Mouse (Mus musculus) hindbrain, embryonic 14.5 days (tissue): ENCODE data around the gene Ppih. TPM values are rescaled to one million over a fixed set of nuclear protein-coding genes. Genes with fewer than 3 reads are reported as not detected.

Experiments
- ATAC-seq: fragments of 200-750 bp; cut with Nextera tagmentation; 2 replicates; pipeline ENCODE4 v1.8.0; 2017; ENCODE audit warnings: moderate number of reproducible peaks, mild to moderate bottlenecking, moderate TSS enrichment, moderate library complexity; ENCODE audit not compliant: low FRiP score
- DNase-seq: peaks from one replicate; pipeline ENCODE4 v3.0.0-alpha.2; 2015; ENCODE audit warnings: low spot score
- H3K27ac ChIP-seq: fragments of 300-500 bp; sonication (generic); 2 replicates; pipeline ENCODE4 v1.5.1; 2014; ENCODE audit warnings: mild to moderate bottlenecking, moderate library complexity
- H3K27me3 ChIP-seq: fragments of 300-500 bp; sonication (generic); 2 replicates; pipeline ENCODE4 v1.6.1; 2014; ENCODE audit warnings: mild to moderate bottlenecking, low read length, mixed read lengths; ENCODE audit not compliant: control insufficient read depth, insufficient read depth
- H3K36me3 ChIP-seq: fragments of 300-500 bp; sonication (generic); replicated peaks from 2 replicates; pipeline ENCODE4 v1.6.1; 2014; ENCODE audit not compliant: control insufficient read depth, insufficient read depth
- H3K4me1 ChIP-seq: fragments of 300-500 bp; sonication (generic); replicated peaks from 2 replicates; pipeline ENCODE4 v1.6.1; 2014; ENCODE audit warnings: antibody characterized with exemption, low read length, mixed read lengths; ENCODE audit not compliant: control insufficient read depth, insufficient read depth
- H3K4me2 ChIP-seq: fragments of 300-500 bp; sonication (generic); replicated peaks from 2 replicates; pipeline ENCODE4 v1.6.1; 2014; ENCODE audit warnings: mild to moderate bottlenecking, moderate library complexity
- H3K4me3 ChIP-seq: fragments of 300-500 bp; sonication (generic); replicated peaks from 2 replicates; pipeline ENCODE4 v1.5.1; 2014; ENCODE audit warnings: mild to moderate bottlenecking, low read length
- H3K9ac ChIP-seq: fragments of 300-500 bp; sonication (generic); 2 replicates; pipeline ENCODE4 v1.6.1; 2014
- H3K9me3 ChIP-seq: fragments of 300-500 bp; sonication (generic); 2 replicates; pipeline ENCODE4 v1.6.1; 2016; ENCODE audit warnings: low read length; ENCODE audit not compliant: control insufficient read depth
- WGBS: fragments of 180-500 bp; shearing (Covaris S2); extraction: QIAGEN DNeasy Blood & Tissue Kit; methylation state at CpG from one replicate; pipeline ENCODE4 v1.1.7; 2014; 5-methylcytosine and 5-hydroxymethylcytosine counted together
- polyA plus RNA-seq: library from polyadenylated mRNA; unstranded; fragments of >200 nt; fragmentation: Nextera tagmentation; extraction: Ambion mirVana; gene quantifications from 2 replicates; pipeline ENCODE4 v1.2.1, GENCODE M21; 2014

Gene Ppih
- polyA plus RNA-seq, 1 experiment from 2014 or later: 50.1 TPM

DNA sequence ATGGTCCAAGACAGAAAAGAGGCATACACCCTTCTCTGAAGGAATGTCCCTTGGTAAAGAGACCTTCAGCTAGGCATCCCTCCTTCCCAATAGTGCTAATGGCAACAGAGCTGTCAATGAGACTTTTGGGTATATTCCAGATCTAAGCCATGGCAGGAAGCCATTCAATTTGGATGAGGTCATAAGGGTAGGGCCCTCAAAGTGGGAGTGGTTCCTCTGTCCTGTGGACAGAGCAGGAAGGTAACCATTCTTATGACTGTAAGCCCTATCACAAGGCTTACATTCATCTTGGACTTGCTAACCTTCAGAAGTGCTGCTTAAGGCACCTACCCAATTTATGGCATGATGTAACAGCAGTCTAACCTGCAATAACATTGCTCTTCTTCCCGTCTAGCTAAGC lies 45.7 kb downstream of the Ppih start:
- peaks cover 97% of the 10 kb centered on the region for H3K36me3 ChIP-seq
- ATAC-seq: no peak; the same call in 1 of the 2 replicates

DNA sequence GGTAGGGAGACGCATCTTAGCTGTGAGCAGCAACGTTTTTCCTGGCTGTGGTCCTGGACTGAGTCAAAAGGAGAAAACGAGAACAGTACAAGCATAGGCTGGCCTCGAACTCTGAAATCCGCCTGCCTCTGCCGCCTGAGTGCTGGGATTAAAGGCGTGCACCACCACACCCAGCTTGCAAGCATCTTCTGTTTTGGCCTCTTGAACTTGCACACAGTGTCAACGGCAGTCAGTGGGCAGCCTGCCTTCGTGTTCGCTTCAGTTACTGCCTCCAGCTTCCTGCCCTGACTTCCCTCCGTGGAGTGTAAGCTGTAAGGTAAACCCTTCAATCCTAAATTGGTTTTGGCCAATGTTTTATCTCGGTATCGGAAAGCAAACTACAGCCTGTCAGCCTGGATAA lies 53.7 kb downstream of the Ppih start:
- Histone ChIP-seq H3K9ac (no peak overlapping the region), H3K4me1 (no peaks in the 10 kb centered on the region), H3K4me2 (no peak overlapping the region), H3K4me3 (no peak overlapping the region), H3K9me3 (no peaks in the 10 kb centered on the region), H3K27ac (no peak overlapping the region), H3K27me3 (no peaks in the 10 kb centered on the region), H3K36me3 (peaks cover 30% of the 10 kb centered on the region)
- no peak for DNase-seq
- no peak for ATAC-seq
- 80% methylated on average over 13 of the region's 13 CpGs for whole genome bisulfite sequencing

More for the DNA sequence above, 45.7 kb downstream of the Ppih start:
- Histone ChIP-seq H3K9ac (no peak overlapping the region), H3K27ac (no peak overlapping the region), H3K4me1 (no peaks in the 10 kb centered on the region), H3K27me3 (no peaks in the 10 kb centered on the region), H3K4me2 (no peak overlapping the region), H3K9me3 (no peaks in the 10 kb centered on the region), H3K4me3 (no peak overlapping the region)
- no peak for DNase-seq
- 88% methylated on average over 1 of the region's 1 CpGs for WGBS

DNA sequence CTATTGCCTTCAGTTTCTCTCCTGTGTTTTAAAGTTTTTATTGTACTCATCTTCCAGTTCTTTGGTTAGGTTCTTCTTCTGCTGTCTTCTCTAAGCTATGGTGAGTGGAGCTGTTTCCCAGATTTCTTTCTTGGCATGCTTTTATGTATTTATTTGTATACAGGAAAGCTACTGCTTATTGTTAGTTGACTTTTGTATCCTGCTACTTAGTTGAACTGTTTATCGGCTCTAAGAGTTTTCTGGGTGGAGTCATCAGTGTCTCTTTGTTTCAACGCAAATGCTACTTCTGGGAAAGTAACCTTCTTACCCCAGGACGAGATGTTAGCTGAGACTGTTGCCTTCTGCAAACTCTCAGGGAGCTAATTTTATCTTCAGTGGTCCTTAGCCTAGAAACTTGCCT lies 56.9 kb downstream of the Ppih start:
- 75% methylated on average over 3 of the region's 3 CpGs for WGBS
- DNase-seq (no peak), ATAC-seq (no peak)
- Histone ChIP-seq H3K4me2 (no peak overlapping the region), H3K27me3 (no peaks in the 10 kb centered on the region), H3K9me3 (no peaks in the 10 kb centered on the region), H3K36me3 (0 out of 2 replicates have a peak, but pooled peaks cover 6% of the 10 kb centered on the region), H3K27ac (no peak overlapping the region), H3K4me1 (no peaks in the 10 kb centered on the region), H3K4me3 (no peak overlapping the region), H3K9ac (no peak overlapping the region)

DNA sequence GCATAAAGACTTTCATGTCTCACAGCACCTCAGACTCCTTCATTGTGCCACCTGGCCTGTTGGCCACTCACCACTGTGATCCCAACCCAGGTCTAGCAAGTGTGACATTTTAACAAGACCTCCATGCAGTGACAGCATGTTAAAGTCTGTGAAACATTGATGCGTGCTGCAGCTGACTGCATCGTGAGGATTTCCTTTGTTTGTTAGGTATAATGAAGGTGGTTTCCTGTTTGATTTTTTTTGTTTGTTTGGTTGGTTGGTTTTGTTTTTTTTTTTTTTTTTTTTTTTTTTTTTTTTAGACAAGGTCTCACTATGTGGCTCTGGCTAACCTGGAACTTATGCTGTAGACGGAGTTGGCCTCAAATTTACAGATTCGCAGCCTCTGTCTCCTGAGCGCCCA lies 57.9 kb downstream of the Ppih start:
- H3K27me3 ChIP-seq: no peaks in the 10 kb centered on the region
- H3K27ac ChIP-seq: no peak overlapping the region
- H3K4me1 ChIP-seq: no peaks in the 10 kb centered on the region
- H3K9ac ChIP-seq: no peak overlapping the region
- H3K4me3 ChIP-seq: no peak overlapping the region
- no peak overlapping the region for H3K4me2 ChIP-seq
- no peaks in the 10 kb centered on the region for H3K36me3 ChIP-seq
- 92% methylated on average over 5 of the region's 5 CpGs for WGBS
- no peaks in the 10 kb centered on the region for H3K9me3 ChIP-seq
- ATAC-seq: no peak
- DNase-seq: no peak

DNA sequence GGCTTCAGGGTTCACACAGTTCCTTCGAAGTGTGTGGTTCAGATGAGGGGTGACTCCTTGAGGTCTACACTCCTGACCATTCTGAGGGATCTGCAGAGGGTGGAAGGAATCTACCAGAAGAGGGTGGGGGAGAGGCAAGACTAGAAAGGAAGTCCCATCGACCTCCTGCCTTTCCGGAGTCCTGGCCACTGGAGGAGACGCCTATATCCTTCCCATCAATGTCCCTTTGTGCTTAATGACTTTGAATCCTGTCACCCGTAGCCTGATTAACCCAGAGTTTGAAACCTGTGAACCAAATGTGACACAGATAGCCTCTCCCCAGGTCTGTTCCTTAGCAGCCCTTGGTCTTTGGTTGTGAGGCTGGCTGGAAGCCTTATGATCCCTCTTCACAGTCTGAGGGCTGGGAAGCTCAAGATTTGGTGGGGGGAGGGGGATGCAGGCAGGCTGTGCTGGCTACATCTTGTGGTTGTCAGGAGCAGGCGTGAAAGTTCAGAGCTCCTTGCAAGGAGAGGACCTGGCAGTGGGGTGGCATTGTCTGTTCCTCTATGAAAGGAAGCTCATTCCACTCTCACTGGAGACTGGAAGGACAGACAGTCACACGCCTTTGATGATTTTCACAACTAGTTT lies 59.1 kb downstream of the Ppih start:
- H3K27ac ChIP-seq: no peak overlapping the region
- no peaks in the 10 kb centered on the region for H3K36me3 ChIP-seq
- ATAC-seq (no peak), DNase-seq (no peak)
- no peaks in the 10 kb centered on the region for H3K4me1 ChIP-seq
- no peak overlapping the region for H3K9ac ChIP-seq
- no peak overlapping the region for H3K4me3 ChIP-seq
- H3K27me3 ChIP-seq: no peaks in the 10 kb centered on the region
- WGBS: 69% methylated on average over 7 of the region's 7 CpGs
- no peaks in the 10 kb centered on the region for H3K9me3 ChIP-seq
- no peak overlapping the region for H3K4me2 ChIP-seq

DNA sequence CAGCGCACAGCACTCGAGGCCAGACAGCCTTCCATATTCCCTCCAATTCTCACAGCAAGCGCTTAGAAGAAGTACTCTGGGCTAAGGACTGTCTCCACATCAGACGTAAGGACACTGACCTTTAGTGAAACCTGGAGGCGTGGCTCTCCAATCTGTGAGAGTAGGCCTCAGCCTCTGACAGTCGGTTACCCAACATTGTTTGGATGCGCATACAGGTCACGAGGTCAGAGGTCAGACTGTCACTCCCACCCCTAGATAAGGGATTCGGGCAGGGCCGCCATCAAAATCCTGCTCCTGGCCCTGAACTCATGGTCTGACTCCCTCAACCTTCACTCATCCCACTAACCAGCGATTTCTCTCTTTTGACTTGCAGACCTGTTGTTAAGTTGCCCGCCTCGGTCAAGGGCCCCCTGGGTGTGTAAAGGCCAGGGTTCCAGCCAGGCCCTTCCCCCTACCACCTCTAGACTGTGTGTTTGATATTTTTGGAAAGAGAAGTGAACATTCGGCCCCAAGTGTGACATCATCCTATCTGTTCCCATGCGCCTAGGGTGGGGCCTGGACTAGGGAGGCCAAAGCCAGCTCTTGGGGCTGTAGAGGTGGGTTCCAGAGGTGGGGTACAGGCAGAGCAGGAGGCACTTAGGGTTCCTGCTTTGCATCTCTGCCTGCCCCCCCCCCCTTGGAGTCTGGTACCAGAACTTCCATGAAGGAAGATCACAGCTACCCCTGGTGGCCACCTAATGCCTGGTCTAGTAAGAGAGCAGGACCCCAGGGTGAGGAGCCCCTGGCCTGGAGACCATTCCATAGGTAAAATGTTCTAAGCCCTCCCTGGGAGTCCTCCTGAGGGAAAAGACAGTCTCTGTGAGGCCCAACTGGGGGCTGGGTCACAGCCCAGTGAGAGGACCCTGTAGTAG lies 60.7 kb downstream of the Ppih start:
- ATAC-seq (no peak), DNase-seq (no peak)
- Histone ChIP-seq H3K27ac (no peak overlapping the region), H3K4me1 (no peaks in the 10 kb centered on the region; the same call in 1 of the 2 replicates), H3K36me3 (no peaks in the 10 kb centered on the region), H3K4me2 (no peak overlapping the region), H3K9ac (no peak overlapping the region), H3K27me3 (no peaks in the 10 kb centered on the region), H3K4me3 (no peak overlapping the region), H3K9me3 (no peaks in the 10 kb centered on the region)
- WGBS: 77% methylated on average over 15 of the region's 15 CpGs

DNA sequence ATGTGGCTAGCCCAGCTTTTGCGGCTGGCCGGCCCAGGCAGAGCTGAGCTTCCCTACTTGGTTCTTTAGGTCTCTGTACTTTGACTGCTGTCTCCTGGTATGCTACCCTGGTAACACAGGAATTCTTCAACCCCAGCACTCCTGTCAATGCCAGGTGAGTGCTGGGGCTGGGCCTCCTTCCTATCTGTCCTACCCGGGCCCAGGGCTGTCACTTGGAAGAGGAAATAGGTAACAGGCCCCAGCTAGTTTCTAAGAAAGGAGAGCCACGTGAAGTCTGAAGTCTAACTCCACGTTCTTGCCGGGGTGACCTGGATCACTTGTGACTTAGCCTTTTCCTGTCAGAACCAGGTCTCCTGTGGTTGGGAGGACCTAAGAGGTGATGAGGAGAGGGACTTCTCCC lies 63.3 kb downstream of the Ppih start:
- Histone ChIP-seq H3K9ac (no peak overlapping the region), H3K4me3 (no peak overlapping the region), H3K27ac (no peak overlapping the region), H3K36me3 (no peaks in the 10 kb centered on the region), H3K4me2 (no peak overlapping the region), H3K27me3 (no peaks in the 10 kb centered on the region), H3K4me1 (peaks cover 12% of the 10 kb centered on the region; the same call in 1 of the 2 replicates), H3K9me3 (no peaks in the 10 kb centered on the region)
- 82% methylated on average over 6 of the region's 6 CpGs for WGBS
- no peak for ATAC-seq
- no peak for DNase-seq

DNA sequence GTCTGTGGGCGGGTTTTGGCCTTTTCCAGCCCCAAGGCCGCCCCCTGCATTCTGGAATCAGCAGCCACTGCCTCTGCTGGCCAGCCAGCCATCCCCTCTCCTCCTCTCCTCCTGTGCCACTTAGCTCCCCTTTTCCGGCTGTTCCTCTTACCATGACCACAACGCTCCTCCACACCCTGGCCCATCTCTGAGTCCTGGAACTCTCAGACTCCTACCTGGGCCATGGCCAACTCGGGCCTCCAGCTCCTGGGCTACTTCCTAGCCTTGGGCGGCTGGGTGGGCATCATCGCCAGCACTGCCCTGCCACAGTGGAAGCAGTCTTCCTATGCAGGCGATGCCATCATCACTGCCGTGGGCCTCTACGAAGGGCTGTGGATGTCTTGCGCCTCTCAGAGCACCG lies 65.0 kb downstream of the Ppih start, which contains the start of gene Cldn19:
Gene Cldn19, plus strand, starts transcription at position 64 of the 400 bp plus-strand sequence.
- H3K4me1 ChIP-seq: peaks cover 12% of the 10 kb centered on the region; the same call in 1 of the 2 replicates
- H3K4me3 ChIP-seq: no peak within 1 kb of the TSS
- H3K36me3 ChIP-seq: no peaks in the 10 kb centered on the region
- H3K27ac ChIP-seq: peak within 1 kb of the TSS; percentile 67
- H3K9me3 ChIP-seq: no peaks in the 10 kb centered on the region
- no peak for DNase-seq
- H3K4me2 ChIP-seq: no peak within 1 kb of the TSS
- H3K27me3 ChIP-seq: no peaks in the 10 kb centered on the region
- no peak for ATAC-seq
- WGBS: 70% methylated on average over 12 of the region's 12 CpGs
- peak within 1 kb of the TSS; percentile 31; the same call in 1 of the 2 replicates for H3K9ac ChIP-seq

DNA sequence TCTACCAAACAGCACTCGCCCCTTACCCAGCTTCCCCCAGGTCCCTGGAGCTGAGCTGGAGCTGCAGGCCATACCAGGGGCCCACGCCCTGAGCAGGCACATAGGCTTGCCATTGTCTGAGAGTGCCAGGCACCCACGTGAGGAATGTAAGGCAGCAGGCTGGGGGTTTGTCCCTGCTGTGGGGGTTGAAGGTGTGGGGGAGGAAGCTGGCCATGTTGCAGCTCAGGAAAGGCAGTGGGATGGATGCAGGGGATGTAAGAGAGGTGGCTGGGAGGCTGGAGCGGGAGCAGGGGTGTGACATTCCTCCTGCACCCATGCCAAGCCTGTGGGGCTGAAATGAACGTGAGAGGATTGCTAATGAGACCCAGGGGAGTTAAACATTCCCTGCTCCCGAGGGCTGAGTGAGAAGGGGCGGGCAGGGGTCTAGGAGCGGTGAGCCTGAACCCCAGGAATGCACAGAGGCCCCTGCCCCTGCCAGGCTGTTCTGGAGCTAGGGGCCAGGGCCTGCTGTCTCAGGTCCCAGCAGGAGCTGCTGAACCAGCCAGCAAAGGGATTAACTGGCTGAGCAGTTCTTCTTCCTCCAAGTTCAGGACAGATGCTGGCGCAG lies 66.2 kb downstream of the Ppih start:
- no peak overlapping the region for H3K4me2 ChIP-seq
- H3K9me3 ChIP-seq: no peaks in the 10 kb centered on the region
- no peak overlapping the region for H3K4me3 ChIP-seq
- WGBS: 16% methylated on average over 9 of the region's 9 CpGs
- H3K9ac ChIP-seq: peak overlapping the region; percentile 31; the same call in 1 of the 2 replicates
- no peaks in the 10 kb centered on the region for H3K36me3 ChIP-seq
- DNase-seq (peak; percentile 58), ATAC-seq (peak; percentile 68; the same call in 1 of the 2 replicates)
- peak overlapping the region; percentile 67 for H3K27ac ChIP-seq
- no peaks in the 10 kb centered on the region for H3K27me3 ChIP-seq
- H3K4me1 ChIP-seq: peaks cover 12% of the 10 kb centered on the region; the same call in 1 of the 2 replicates
